ENCODE assay signal across 8 mouse cellular contexts in genomic region chr2:149158434-149158833, GRCm38 (mm10).
DNase-seq lines count a peak whose midpoint lies in the region; ATAC-seq and TF ChIP-seq lines count a peak whose summit lies in the region.
"Not testable (repeated sequence)": the region's sequence is repeated elsewhere in the genome, so short reads cannot be mapped to it uniquely, and the experiment has no call there.

No protein-coding gene starts in this region.

- not testable (repeated sequence) for H3K27me3 ChIP-seq in forebrain, embryonic 11.5 days (ENCODE audit: control insufficient read depth, insufficient read depth, low read length); hindbrain, embryonic 14.5 days (ENCODE audit: control insufficient read depth, insufficient read depth, low read length); kidney, postnatal 0 days (ENCODE audit: insufficient read depth, low read length); liver, adult 2 months (ENCODE audit: control insufficient read depth, insufficient read depth, low read length)

- DNase-seq in ES-CJ7 (ENCODE audit: low read depth, low spot score) = peak; percentile 68
- DNase-seq in brain, embryonic 14.5 days (ENCODE audit: low read depth) = peak; percentile 15
- DNase-seq in forebrain, embryonic 11.5 days (ENCODE audit: low spot score) = not testable (repeated sequence)
- peak; percentile 32 for DNase-seq in hindbrain, embryonic 14.5 days (ENCODE audit: low spot score)
- DNase-seq in kidney, postnatal 0 days (ENCODE audit: low spot score) = peak; percentile 6
- peak; percentile 27 for DNase-seq in liver, adult 2 months (ENCODE audit: extremely low read depth, low read depth, low spot score)
- DNase-seq in neural tube, embryonic 10.5 days (ENCODE audit: extremely low spot score, low spot score) = peak; percentile 19
- DNase-seq in testis, postnatal 10 days (ENCODE audit: low spot score) = peak; percentile 38

- not testable (repeated sequence) for H3K9me3 ChIP-seq in forebrain, embryonic 11.5 days (ENCODE audit: control insufficient read depth, low read length); hindbrain, embryonic 14.5 days (ENCODE audit: control insufficient read depth, low read length); kidney, postnatal 0 days (replicated peaks; ENCODE audit: low read length)

- H3K4me3 ChIP-seq in forebrain, embryonic 11.5 days (ENCODE audit: low read depth, low read length); hindbrain, embryonic 14.5 days (replicated peaks; ENCODE audit: low read length); kidney, postnatal 0 days (replicated peaks; ENCODE audit: low read depth, low read length); liver, adult 2 months (ENCODE audit: insufficient read depth, low read depth, low read length): not testable (repeated sequence)

- not testable (repeated sequence) for H3K9ac ChIP-seq in forebrain, embryonic 11.5 days (ENCODE audit: low read length); hindbrain, embryonic 14.5 days; kidney, postnatal 0 days (ENCODE audit: low read depth, low read length); liver, adult 2 months (ENCODE audit: low read depth, low read length)

- not testable (repeated sequence) for TF ChIP-seq POLR2A in brain, embryonic 14.5 days (IDR thresholded peaks at IDR 0.05; ENCODE audit: borderline replicate concordance, extremely low read depth, insufficient read depth, insufficient read length, poor library complexity, severe bottlenecking); liver, adult 2 months (IDR thresholded peaks at IDR 0.05; ENCODE audit: extremely low read depth, insufficient read depth, low read length)

- not testable (repeated sequence) for H3K4me1 ChIP-seq in forebrain, embryonic 11.5 days (replicated peaks; ENCODE audit: control insufficient read depth, insufficient read depth, low read length); hindbrain, embryonic 14.5 days (replicated peaks; ENCODE audit: control insufficient read depth, insufficient read depth, low read length); kidney, postnatal 0 days (replicated peaks; ENCODE audit: insufficient read depth, low read length); liver, adult 2 months (ENCODE audit: control insufficient read depth, insufficient read depth, low read length)

- not testable (repeated sequence) for H3K4me2 ChIP-seq in forebrain, embryonic 11.5 days (ENCODE audit: low read depth, low read length, severe bottlenecking); hindbrain, embryonic 14.5 days (replicated peaks); kidney, postnatal 0 days (ENCODE audit: low read length)

- not testable (repeated sequence) for H3K27ac ChIP-seq in forebrain, embryonic 11.5 days (ENCODE audit: low read depth, low read length); hindbrain, embryonic 14.5 days; kidney, postnatal 0 days; liver, adult 2 months (replicated peaks; ENCODE audit: insufficient read depth, low read depth, low read length)

- ATAC-seq in forebrain, embryonic 11.5 days (replicated peaks; ENCODE audit: low FRiP score) = peak; percentile 75
- peak; percentile 68 for ATAC-seq in hindbrain, embryonic 14.5 days (ENCODE audit: low FRiP score)
- peak; percentile 61 for ATAC-seq in kidney, postnatal 0 days (replicated peaks; ENCODE audit: low FRiP score, low read depth)

- H3K36me3 ChIP-seq in forebrain, embryonic 11.5 days (ENCODE audit: control insufficient read depth, insufficient read depth, low read length); hindbrain, embryonic 14.5 days (replicated peaks; ENCODE audit: control insufficient read depth, insufficient read depth); kidney, postnatal 0 days (ENCODE audit: insufficient read depth, low read length); liver, adult 2 months (ENCODE audit: control insufficient read depth, insufficient read depth, low read length): not testable (repeated sequence)

- 20% methylated on average over 7 of the region's 7 CpGs for WGBS in forebrain, embryonic 11.5 days
- WGBS in hindbrain, embryonic 14.5 days = 31% methylated on average over 7 of the region's 7 CpGs
- 28% methylated on average over 7 of the region's 7 CpGs for WGBS in kidney, postnatal 0 days
- 25% methylated on average over 7 of the region's 7 CpGs for WGBS in liver, adult 2 months

- peak; percentile 35; the same call in 1 of the 2 replicates for TF ChIP-seq CTCF in brain, embryonic 14.5 days (IDR thresholded peaks at IDR 0.05; ENCODE audit: borderline replicate concordance, extremely low read depth, insufficient read depth, insufficient read length)
- TF ChIP-seq CTCF in kidney, postnatal 0 days (IDR thresholded peaks at IDR 0.05; ENCODE audit: low read depth) = peak; percentile 53
- TF ChIP-seq CTCF in liver, adult 2 months (IDR thresholded peaks at IDR 0.05; ENCODE audit: low read depth, low read length) = peak; percentile 28; the same call in 1 of the 2 replicates

- H3K79me2 ChIP-seq in liver, adult 2 months (ENCODE audit: control insufficient read depth, insufficient read depth, low read length) = not testable (repeated sequence)
